Mouse (Mus musculus) cerebellum, adult 18-20 months (tissue): ENCODE measurements around the gene Hsd17b1.

ENCODE experiments used
- DNase-seq, 2 experiments: peaks; one replicate each; pipeline ENCODE4 v3.0.0; 2021

The Hsd17b1 gene

GRCm38 (mm10) chr11:101078121-101078520 is at the start of gene Hsd17b1:
Gene Hsd17b1 (plus strand): TSS chr11:101078411.
- DNase-seq = no peak

GRCm38 (mm10) chr11:101029320-101029719 is 48.9 kb upstream of the Hsd17b1 start:
- DNase-seq = peak in 1 of 2 experiments; percentile 41

- no peak for DNase-seq
Measured at GRCm38 (mm10) chr11:101030136-101030807, 47.9 kb upstream of the Hsd17b1 start.

GRCm38 (mm10) chr11:101030808-101031156 is 47.4 kb upstream of the Hsd17b1 start:
- no peak for DNase-seq

- no peak for DNase-seq
Measured at GRCm38 (mm10) chr11:101031470-101031869, 46.7 kb upstream of the Hsd17b1 start.

GRCm38 (mm10) chr11:101033856-101034500 is 44.2 kb upstream of the Hsd17b1 start:
- no peak for DNase-seq

GRCm38 (mm10) chr11:101034614-101035327 is 43.4 kb upstream of the Hsd17b1 start:
- no peak for DNase-seq

- DNase-seq = no peak
Measured at GRCm38 (mm10) chr11:101035328-101035695, 42.9 kb upstream of the Hsd17b1 start.

GRCm38 (mm10) chr11:101037795-101038194 is 40.4 kb upstream of the Hsd17b1 start:
- no peak for DNase-seq

- DNase-seq = no peak
Measured at GRCm38 (mm10) chr11:101045826-101046225, 32.4 kb upstream of the Hsd17b1 start.

GRCm38 (mm10) chr11:101046440-101046839 is 31.8 kb upstream of the Hsd17b1 start:
- DNase-seq = no peak

GRCm38 (mm10) chr11:101047502-101047901 is 30.7 kb upstream of the Hsd17b1 start:
- DNase-seq = no peak

GRCm38 (mm10) chr11:101050359-101050758 is 27.9 kb upstream of the Hsd17b1 start:
- DNase-seq = peak; percentile 72 to 79

- peak; percentile 59 to 60 for DNase-seq
Measured at GRCm38 (mm10) chr11:101051051-101051493, 27.1 kb upstream of the Hsd17b1 start.

- peak in 1 of 2 experiments; percentile 48 for DNase-seq
Measured at GRCm38 (mm10) chr11:101051617-101052016, 26.6 kb upstream of the Hsd17b1 start.

- DNase-seq = peak in 1 of 2 experiments; percentile 12
Measured at GRCm38 (mm10) chr11:101052751-101053473, 25.3 kb upstream of the Hsd17b1 start.

GRCm38 (mm10) chr11:101053974-101054373 is 24.2 kb upstream of the Hsd17b1 start:
- DNase-seq = no peak

- DNase-seq = peak in 1 of 2 experiments; percentile 11
Measured at GRCm38 (mm10) chr11:101055418-101055817, 22.8 kb upstream of the Hsd17b1 start.

GRCm38 (mm10) chr11:101056885-101057284 is 21.3 kb upstream of the Hsd17b1 start:
- no peak for DNase-seq

GRCm38 (mm10) chr11:101057860-101058259 is 20.4 kb upstream of the Hsd17b1 start:
- peak; percentile 92 to 93 for DNase-seq

- no peak for DNase-seq
Measured at GRCm38 (mm10) chr11:101058726-101059125, 19.5 kb upstream of the Hsd17b1 start.

GRCm38 (mm10) chr11:101059473-101059872 is 18.7 kb upstream of the Hsd17b1 start:
- DNase-seq = no peak

GRCm38 (mm10) chr11:101060126-101060525 is 18.1 kb upstream of the Hsd17b1 start:
- peak; percentile 65 to 66 for DNase-seq
